Mouse (Mus musculus) layer of hippocampus, adult 2 months (tissue): ENCODE measurements around the gene Gm33815. TPM values are rescaled to one million over a fixed set of nuclear protein-coding genes. Genes with fewer than 3 reads are reported as not detected.
"Not testable (repeated sequence)": the region's sequence is repeated elsewhere in the genome, so short reads cannot be mapped to it uniquely, and the experiment has no call there.

Experiments
- DNase-seq, 2 experiments: peaks; one replicate each; pipeline ENCODE4 v3.0.0; 2022; ENCODE audit warnings: low spot score in 2 of 2
- H3K27ac ChIP-seq: fragments of 200-600 bp; 2 replicates; pipeline ENCODE4 v1.8.1; 2022
- H3K4me3 ChIP-seq: fragments of 200-600 bp; 2 replicates; pipeline ENCODE4 v1.8.1; 2022; ENCODE audit warnings: mild to moderate bottlenecking
- long read RNA-seq, 2 experiments: library from polyadenylated mRNA; stranded (forward); transcript quantifications; one replicate each; pipeline ENCODE4 v2.0.0; 2021; ENCODE audit warnings: borderline mapping rate in 2 of 2
- total RNA-seq, 2 experiments: library from RNA; stranded (reverse); gene quantifications; 2 replicates each; pipeline ENCODE4 v1.2.3; 2021

Gm33815 gene
- total RNA-seq = not detected
- long read RNA-seq, experiment 1 = 0 reads
- long read RNA-seq, experiment 2 = 0 reads

DNA sequence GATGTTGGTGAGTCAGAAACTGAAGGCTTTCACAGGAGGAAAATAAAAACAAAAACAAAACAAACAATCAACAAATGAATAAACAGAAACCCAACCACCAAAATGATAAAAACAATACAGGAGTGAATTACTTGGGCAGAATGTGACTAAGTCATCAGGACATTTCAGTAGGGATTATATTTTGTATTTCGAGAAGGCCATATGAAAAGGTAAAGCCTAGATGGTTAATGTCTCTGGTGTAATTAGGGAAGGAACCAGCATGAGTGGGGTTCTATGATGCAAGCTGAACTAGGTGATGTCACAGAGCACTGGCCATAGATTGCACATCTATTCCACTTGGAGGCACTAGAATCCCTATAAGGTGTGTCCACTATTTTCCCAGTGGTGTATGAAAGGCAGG is at the start of gene Gm33815:
Gm33815 (plus strand) TSS at position 301 of the 400 bp plus-strand sequence.
- DNase-seq, H3K4me3 ChIP-seq: not testable (repeated sequence)

More for the DNA sequence above, at the start of gene Gm33815:
- H3K27ac ChIP-seq = not testable (repeated sequence)
